Mouse (Mus musculus) limb, embryonic 13.5 days (tissue): ENCODE measurements around the gene S100a10. TPM values are rescaled to one million over a fixed set of nuclear protein-coding genes. Genes with fewer than 3 reads are reported as not detected.

Experiments
- ATAC-seq: fragments of 200-750 bp; cut with Nextera tagmentation; 2 replicates; pipeline ENCODE4 v1.8.0; 2017; ENCODE audit warnings: low read depth, moderate number of reproducible peaks, moderate TSS enrichment; ENCODE audit not compliant: low FRiP score
- H3K27ac ChIP-seq: fragments of 300-500 bp; sonication (generic); 2 replicates; pipeline ENCODE4 v1.5.1; 2015; ENCODE audit warnings: inconsistent platforms, mild to moderate bottlenecking, moderate library complexity
- H3K27me3 ChIP-seq: fragments of 300-500 bp; sonication (generic); 2 replicates; pipeline ENCODE4 v1.6.1; 2015; ENCODE audit warnings: mild to moderate bottlenecking, inconsistent platforms
- H3K36me3 ChIP-seq: fragments of 300-500 bp; sonication (generic); 2 replicates; pipeline ENCODE4 v1.6.1; 2015; ENCODE audit warnings: inconsistent platforms, mild to moderate bottlenecking, moderate library complexity
- H3K4me1 ChIP-seq: fragments of 300-500 bp; sonication (generic); 2 replicates; pipeline ENCODE4 v1.6.1; 2015; ENCODE audit warnings: inconsistent platforms
- H3K4me2 ChIP-seq: fragments of 300-500 bp; sonication (generic); replicated peaks from 2 replicates; pipeline ENCODE4 v1.6.1; 2015; ENCODE audit warnings: inconsistent platforms, mild to moderate bottlenecking, moderate library complexity
- H3K4me3 ChIP-seq: fragments of 300-500 bp; sonication (generic); 2 replicates; pipeline ENCODE4 v1.5.1; 2015; ENCODE audit warnings: moderate library complexity, mild to moderate bottlenecking, inconsistent platforms
- H3K9ac ChIP-seq: fragments of 300-500 bp; sonication (generic); 2 replicates; pipeline ENCODE4 v1.6.1; 2015; ENCODE audit warnings: mild to moderate bottlenecking, inconsistent platforms
- H3K9me3 ChIP-seq: fragments of 300-500 bp; sonication (generic); 2 replicates; pipeline ENCODE4 v1.6.1; 2016; ENCODE audit warnings: inconsistent platforms
- whole genome bisulfite sequencing: fragments of 180-500 bp; shearing (Covaris S2); methylation state at CpG from one replicate; pipeline ENCODE4 v1.1.7; 2015; 5-methylcytosine and 5-hydroxymethylcytosine counted together
- polyA plus RNA-seq: library from polyadenylated mRNA; unstranded; fragments of >200 nt; fragmentation: Nextera tagmentation; extraction: Ambion mirVana; gene quantifications from 2 replicates; pipeline ENCODE4 v1.2.1, GENCODE M21; 2015

S100a10 gene
- polyA plus RNA-seq, 1 experiment from 2014 or later: 367 TPM

DNA sequence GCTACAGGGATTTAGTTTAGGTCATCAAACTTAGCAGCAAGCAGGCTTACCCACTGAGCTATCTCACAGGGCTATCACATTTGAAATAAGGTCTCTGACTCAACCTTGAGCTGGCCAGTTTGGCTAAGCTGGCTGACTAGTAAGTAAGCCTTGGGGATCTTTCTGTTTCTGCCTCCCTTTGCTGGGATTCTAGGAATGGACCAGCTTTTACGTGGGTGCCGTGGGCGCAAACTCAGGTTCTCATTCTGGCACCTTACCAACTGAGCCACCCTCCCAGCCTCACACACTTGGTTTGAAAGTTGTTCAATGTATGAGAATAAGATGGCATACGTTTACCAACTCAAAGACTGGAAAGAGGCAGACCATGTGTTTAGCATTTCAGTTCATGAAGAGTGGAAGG lies 8.3 kb downstream of the S100a10 start:
- no peak for ATAC-seq
- H3K4me3 ChIP-seq: no peak overlapping the region
- H3K9ac ChIP-seq: no peak overlapping the region
- WGBS: 96% methylated on average over 4 of the region's 4 CpGs
- H3K27me3 ChIP-seq: no peaks in the 10 kb centered on the region
- H3K4me1 ChIP-seq: peaks cover 7% of the 10 kb centered on the region
- H3K36me3 ChIP-seq: peaks cover 46% of the 10 kb centered on the region
- H3K4me2 ChIP-seq: no peak overlapping the region
- no peaks in the 10 kb centered on the region for H3K9me3 ChIP-seq
- H3K27ac ChIP-seq: no peak overlapping the region

DNA sequence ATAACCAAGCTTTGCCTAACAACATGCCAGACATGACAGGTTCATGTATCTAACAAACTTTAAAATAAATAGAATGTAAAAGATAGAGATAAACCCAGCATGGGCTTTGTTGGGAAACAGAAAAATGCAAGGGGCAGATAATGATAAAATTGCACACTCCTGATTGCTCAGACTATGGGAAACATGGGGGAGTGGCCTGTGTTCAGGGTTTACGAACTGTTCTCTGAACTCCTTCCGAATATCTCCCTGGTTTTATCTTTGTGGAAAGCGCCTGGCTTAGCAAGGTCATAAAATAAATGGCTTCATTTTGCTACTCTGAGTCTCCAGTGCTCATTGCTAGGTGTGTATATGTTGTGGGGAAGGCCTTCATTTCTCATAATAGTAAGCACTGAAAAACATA lies 12.0 kb downstream of the S100a10 start:
- 60% methylated on average over 3 of the region's 3 CpGs for WGBS
- no peak overlapping the region for H3K4me2 ChIP-seq
- no peak for ATAC-seq

DNA sequence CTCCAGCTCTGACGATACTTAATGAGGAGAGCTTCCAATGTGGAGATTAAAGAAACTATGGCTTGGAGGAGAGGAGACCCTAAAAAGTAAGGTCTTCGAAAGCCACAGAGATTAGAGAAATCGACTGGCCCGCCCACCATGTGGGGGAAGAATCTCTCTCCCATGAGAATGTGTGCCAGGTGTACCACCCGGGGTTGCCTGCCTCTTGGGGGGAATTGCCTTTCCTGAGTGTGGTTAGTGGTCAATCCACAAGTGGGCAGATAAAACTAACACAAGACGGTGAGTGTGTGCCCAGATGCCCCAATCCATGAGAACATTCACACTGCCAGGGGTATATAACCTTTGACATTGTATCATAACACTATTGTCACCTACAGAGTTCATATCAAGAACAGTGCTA lies 12.8 kb downstream of the S100a10 start:
- Histone ChIP-seq H3K27ac (0 out of 2 replicates have a peak overlapping the region, but pooled peaks have one; percentile 66), H3K36me3 (peaks cover 26% of the 10 kb centered on the region), H3K4me2 (peak overlapping the region; percentile 38; the same call in 1 of the 2 replicates), H3K4me1 (peaks cover 16% of the 10 kb centered on the region), H3K4me3 (no peak overlapping the region), H3K9me3 (no peaks in the 10 kb centered on the region), H3K27me3 (no peaks in the 10 kb centered on the region), H3K9ac (no peak overlapping the region)
- 85% methylated on average over 6 of the region's 6 CpGs for WGBS
- ATAC-seq: no peak

More for the DNA sequence above, 12.0 kb downstream of the S100a10 start:
- Histone ChIP-seq H3K4me1 (peaks cover 16% of the 10 kb centered on the region), H3K27me3 (no peaks in the 10 kb centered on the region), H3K9ac (no peak overlapping the region), H3K9me3 (no peaks in the 10 kb centered on the region), H3K27ac (no peak overlapping the region), H3K36me3 (peaks cover 34% of the 10 kb centered on the region), H3K4me3 (no peak overlapping the region)

DNA sequence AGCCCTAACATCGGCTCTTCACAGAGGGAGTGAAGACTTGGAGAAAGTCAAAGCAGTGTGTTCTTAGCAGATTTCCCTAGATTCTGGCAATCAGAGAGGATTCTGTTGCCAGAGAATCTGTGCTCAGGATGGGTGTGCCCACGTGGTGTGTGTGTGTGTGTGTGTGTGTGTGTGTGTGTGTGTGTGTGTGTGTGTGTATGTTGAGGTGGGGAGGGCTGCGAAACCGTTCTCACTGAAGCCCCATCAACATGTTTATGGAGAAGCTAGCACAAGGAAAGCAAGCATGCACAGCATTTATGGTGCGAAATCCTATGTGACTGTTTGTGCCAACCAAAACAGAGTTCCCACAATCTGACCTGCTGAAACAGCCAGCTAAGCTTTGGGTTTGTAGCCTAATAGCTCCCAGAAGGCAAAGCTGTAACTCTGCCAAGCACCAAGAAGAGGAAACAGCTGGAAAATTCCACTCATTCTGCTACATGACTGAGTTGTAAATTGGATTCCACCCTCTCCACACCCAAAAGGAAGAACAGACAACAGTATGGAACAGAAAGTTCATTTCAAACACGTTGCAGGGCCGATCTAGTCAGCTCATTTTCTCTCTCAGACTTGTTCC lies 13.7 kb downstream of the S100a10 start:
- peaks cover 18% of the 10 kb centered on the region for H3K36me3 ChIP-seq
- no peak overlapping the region for H3K9ac ChIP-seq
- no peaks in the 10 kb centered on the region for H3K9me3 ChIP-seq
- peak; percentile 93 for ATAC-seq
- 17% methylated on average over 7 of the region's 7 CpGs for WGBS
- peak overlapping the region; percentile 66 for H3K27ac ChIP-seq
- H3K4me3 ChIP-seq: no peak overlapping the region
- H3K4me1 ChIP-seq: peaks cover 16% of the 10 kb centered on the region
- H3K27me3 ChIP-seq: no peaks in the 10 kb centered on the region
- peak overlapping the region; percentile 38 for H3K4me2 ChIP-seq

DNA sequence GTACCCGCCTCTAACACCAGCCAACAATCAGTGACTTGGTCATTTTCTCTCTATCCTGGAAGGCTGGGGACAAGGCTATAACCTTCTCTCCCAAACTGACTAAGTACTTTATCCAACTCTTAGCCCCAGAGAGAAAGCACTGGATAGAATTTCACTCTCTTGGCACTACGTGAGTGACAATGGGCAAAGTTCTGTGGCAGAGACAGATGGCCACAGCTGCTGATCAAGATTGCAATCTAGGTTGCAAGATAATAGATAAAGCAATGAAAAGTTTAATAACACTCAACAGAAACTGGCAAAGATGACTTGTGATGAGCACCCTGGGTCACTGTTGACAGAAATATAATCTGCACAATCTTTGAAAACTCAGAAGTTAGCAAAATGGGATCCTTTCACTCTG lies 14.2 kb downstream of the S100a10 start:
- no peak overlapping the region for H3K4me3 ChIP-seq
- no peak overlapping the region for H3K9ac ChIP-seq
- H3K36me3 ChIP-seq: peaks cover 16% of the 10 kb centered on the region; the same call in 1 of the 2 replicates
- ATAC-seq: no peak; the same call in 1 of the 2 replicates
- 32% methylated on average over 2 of the region's 2 CpGs for WGBS
- H3K27ac ChIP-seq: peak overlapping the region; percentile 66
- no peaks in the 10 kb centered on the region for H3K27me3 ChIP-seq
- H3K9me3 ChIP-seq: no peaks in the 10 kb centered on the region
- H3K4me1 ChIP-seq: peaks cover 16% of the 10 kb centered on the region
- peak overlapping the region; percentile 38 for H3K4me2 ChIP-seq

DNA sequence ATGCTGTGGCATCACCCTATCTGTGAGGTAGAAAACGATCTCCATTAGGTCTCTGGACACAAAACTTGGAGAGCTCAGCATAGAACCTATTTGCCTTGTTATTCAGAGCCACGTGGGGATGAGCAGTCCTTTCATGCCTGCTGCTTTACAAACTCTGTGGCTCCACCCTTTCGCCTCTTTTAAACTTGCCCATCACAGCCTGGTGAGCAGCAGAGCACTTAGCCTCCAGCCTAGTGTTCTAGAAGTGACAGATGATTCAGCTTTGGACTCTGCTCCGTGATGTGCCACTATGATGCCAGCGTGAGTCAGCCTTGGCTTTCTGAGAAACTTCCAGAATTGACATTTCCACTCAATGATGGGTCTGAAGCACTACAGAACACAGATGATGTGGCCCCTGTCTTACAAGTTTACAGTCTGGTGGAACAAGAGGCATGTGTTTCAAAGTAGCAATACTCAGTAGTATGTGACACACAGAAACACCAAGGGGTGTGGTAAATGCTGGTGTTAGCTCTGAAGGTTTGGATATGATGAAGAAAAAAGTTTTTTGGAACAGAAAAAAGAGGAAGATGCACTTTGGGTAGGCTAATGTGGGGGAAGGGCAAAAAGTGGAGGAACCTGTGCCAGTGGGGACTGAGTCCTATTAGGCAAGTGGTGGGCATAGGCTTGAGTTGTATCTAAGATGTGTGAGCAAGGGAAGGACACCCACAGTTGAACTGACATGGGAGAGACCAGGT lies 17.3 kb downstream of the S100a10 start:
- Histone ChIP-seq H3K36me3 (no peaks in the 10 kb centered on the region), H3K9ac (no peak overlapping the region), H3K4me1 (peaks cover 16% of the 10 kb centered on the region), H3K27me3 (no peaks in the 10 kb centered on the region), H3K4me2 (no peak overlapping the region), H3K9me3 (no peaks in the 10 kb centered on the region), H3K4me3 (no peak overlapping the region), H3K27ac (no peak overlapping the region)
- WGBS: 69% methylated on average over 5 of the region's 5 CpGs
- no peak for ATAC-seq

DNA sequence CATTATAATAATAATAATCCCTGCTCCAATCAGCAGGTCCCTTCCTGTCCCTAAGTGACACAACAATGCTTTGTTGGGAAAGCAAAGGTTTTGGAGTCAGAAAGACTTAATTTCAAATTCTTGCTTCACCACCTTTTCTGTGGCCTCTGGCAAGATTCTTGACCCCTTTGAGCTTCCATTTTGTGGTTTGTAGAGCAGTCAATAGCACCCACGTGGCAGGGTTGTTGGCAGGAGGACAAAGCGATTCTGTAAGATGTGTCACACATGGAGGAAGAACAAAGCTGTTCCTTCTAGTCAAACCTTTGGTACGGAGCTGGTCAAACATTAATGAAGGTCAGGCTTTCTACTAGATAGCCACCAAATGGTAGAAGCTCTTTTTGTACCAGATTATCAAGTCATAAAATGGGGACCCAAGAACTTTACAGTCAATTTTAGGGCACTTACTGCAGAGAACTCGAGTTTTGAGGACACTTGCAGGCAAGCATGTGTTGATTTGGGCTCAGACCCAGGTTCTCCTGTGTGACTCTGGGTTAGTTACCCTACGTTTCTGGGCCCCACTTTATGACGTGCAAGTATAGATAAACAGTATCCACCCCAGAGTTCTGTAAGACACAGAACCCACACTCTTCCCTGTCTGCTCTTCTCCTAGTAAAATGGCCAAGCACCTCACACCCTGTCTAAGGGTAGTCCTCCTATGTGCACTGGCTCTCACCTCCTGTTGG lies 24.6 kb downstream of the S100a10 start:
- ATAC-seq: no peak
- no peaks in the 10 kb centered on the region for H3K27me3 ChIP-seq
- H3K4me3 ChIP-seq: no peak overlapping the region
- H3K9ac ChIP-seq: no peak overlapping the region
- H3K36me3 ChIP-seq: no peaks in the 10 kb centered on the region
- WGBS: 59% methylated on average over 6 of the region's 6 CpGs
- H3K4me1 ChIP-seq: no peaks in the 10 kb centered on the region
- H3K27ac ChIP-seq: no peak overlapping the region
- H3K4me2 ChIP-seq: no peak overlapping the region
- no peaks in the 10 kb centered on the region for H3K9me3 ChIP-seq

DNA sequence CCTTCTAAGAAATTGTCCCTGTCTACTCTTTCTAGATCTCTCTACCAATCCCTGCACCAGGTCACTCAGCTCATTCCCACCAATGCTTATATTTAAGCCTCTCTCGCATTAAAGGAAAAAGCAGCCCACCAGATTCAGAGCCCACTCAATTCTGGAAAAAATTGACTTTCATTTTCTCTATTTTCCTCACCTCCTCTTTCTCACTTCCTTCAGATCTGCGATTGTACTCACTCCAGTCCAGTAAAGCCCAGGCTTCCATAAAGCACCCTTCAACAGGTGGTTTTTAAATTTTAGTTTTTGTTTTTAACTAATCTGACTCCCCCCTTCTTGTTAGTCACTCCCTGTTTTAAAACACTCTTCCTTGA lies 25.1 kb downstream of the S100a10 start:
- Histone ChIP-seq H3K9ac (no peak overlapping the region), H3K27me3 (no peaks in the 10 kb centered on the region), H3K27ac (no peak overlapping the region), H3K36me3 (no peaks in the 10 kb centered on the region), H3K4me3 (no peak overlapping the region), H3K9me3 (no peaks in the 10 kb centered on the region), H3K4me1 (no peaks in the 10 kb centered on the region), H3K4me2 (no peak overlapping the region)
- ATAC-seq: no peak
- 93% methylated on average over 2 of the region's 2 CpGs for WGBS

DNA sequence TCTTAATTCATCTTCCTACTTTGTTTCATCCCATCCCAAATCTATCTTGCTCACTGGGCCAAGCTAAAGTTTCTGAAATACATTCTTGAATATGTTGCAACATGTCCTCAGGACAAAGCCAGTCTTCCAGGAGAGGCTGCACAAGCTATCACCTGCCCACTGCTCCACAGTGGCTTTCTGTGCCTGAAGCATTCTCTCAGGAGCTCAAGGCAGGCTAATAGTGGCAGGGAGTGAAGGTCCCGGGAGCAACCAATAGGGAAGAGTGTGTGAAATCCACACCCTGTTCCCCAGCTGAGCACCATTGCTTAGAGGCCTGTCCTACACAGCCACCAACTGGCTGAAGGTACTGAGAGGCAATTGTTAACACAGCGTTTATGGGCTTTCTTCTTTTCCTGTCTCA lies 26.1 kb downstream of the S100a10 start:
- WGBS: 26% methylated on average over 2 of the region's 2 CpGs
- no peaks in the 10 kb centered on the region for H3K9me3 ChIP-seq
- no peak overlapping the region for H3K4me3 ChIP-seq
- no peak overlapping the region for H3K4me2 ChIP-seq
- H3K9ac ChIP-seq: no peak overlapping the region
- H3K27ac ChIP-seq: no peak overlapping the region
- peak; percentile 67 for ATAC-seq
- H3K4me1 ChIP-seq: no peaks in the 10 kb centered on the region
- no peaks in the 10 kb centered on the region for H3K36me3 ChIP-seq
- no peaks in the 10 kb centered on the region for H3K27me3 ChIP-seq

DNA sequence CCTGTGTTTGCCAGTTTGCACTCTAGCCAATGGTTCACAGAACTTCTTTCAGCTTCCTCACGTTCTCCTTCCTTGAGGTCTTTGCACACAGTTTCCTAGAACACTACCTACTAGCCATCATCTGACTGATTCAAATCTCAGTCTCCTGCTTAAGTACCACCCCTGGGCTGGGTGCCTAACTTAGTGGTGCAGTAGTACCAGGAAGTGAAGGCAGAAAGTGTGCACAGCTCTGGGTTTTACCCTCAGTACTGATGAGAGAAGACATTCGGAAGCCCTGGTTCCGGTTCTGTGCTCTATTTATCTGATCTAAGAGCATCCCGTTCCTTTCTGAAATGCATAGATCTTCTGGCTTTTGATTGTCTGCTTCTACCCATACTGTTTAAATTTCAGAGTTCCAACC lies 26.8 kb downstream of the S100a10 start:
- no peak overlapping the region for H3K27ac ChIP-seq
- H3K9me3 ChIP-seq: no peaks in the 10 kb centered on the region
- H3K4me2 ChIP-seq: no peak overlapping the region
- WGBS: 86% methylated on average over 4 of the region's 4 CpGs
- no peak overlapping the region for H3K4me3 ChIP-seq
- H3K4me1 ChIP-seq: no peaks in the 10 kb centered on the region
- ATAC-seq: no peak
- no peaks in the 10 kb centered on the region for H3K36me3 ChIP-seq
- H3K27me3 ChIP-seq: no peaks in the 10 kb centered on the region
- H3K9ac ChIP-seq: no peak overlapping the region

DNA sequence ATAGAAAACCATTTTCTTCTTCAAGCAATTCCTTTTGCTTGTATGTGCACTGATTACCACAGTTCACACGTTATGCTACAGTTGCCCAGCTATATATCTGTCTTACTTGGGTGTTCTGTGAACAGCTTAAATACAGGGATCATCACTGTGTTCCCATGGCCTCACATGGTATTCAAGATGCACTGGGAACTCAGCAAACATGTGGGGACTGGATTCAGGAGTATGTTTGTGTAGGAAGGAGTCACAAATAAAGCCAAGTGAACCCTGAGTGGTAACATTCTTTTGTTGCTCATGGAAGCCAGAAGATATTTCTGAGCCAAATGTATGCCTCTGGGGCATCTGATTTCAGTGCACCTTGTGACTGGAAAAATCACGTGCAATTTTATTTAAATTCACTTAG lies 28.2 kb downstream of the S100a10 start:
- Histone ChIP-seq H3K4me3 (no peak overlapping the region), H3K4me2 (no peak overlapping the region), H3K27ac (no peak overlapping the region), H3K36me3 (no peaks in the 10 kb centered on the region), H3K4me1 (no peaks in the 10 kb centered on the region), H3K9ac (no peak overlapping the region), H3K27me3 (no peaks in the 10 kb centered on the region), H3K9me3 (no peaks in the 10 kb centered on the region)
- 49% methylated on average over 2 of the region's 2 CpGs for WGBS
- no peak for ATAC-seq

DNA sequence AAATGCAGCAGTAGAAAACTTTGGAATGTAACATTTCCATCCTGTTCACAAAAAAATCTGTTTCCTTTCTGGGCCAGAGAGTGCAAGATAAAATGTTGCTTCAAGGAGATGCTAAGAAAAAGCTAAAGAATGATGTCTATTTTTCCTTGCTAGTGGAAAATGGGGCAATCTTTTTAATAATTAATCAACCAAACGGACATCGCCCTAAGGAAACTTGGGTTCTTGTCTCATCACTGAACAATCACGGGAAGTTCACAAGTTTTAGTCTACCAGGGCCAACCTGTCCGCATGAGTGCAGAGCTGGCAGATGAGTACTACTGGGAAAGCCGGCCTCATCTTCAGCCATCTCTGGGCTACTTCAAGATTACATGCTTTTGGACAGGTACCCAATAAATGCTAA lies 34.7 kb downstream of the S100a10 start:
- Histone ChIP-seq H3K9ac (no peak overlapping the region), H3K27me3 (no peaks in the 10 kb centered on the region), H3K4me2 (no peak overlapping the region), H3K36me3 (no peaks in the 10 kb centered on the region), H3K4me3 (no peak overlapping the region), H3K4me1 (no peaks in the 10 kb centered on the region), H3K27ac (no peak overlapping the region), H3K9me3 (no peaks in the 10 kb centered on the region)
- 94% methylated on average over 5 of the region's 5 CpGs for WGBS
- no peak for ATAC-seq
